8 mouse cellular contexts compared by ENCODE assay signal in genomic region chr2:157736854-157737850, GRCm38 (mm10). TPM values are rescaled to one million over a fixed set of nuclear protein-coding genes. Genes with fewer than 3 reads are reported as not detected.
DNase-seq lines count a peak whose midpoint lies in the region; ATAC-seq lines count a peak whose summit lies in the region.

Gene Ctnnbl1 (plus strand): TSS chr2:157737401.

- ATAC-seq in megakaryocyte progenitor cell, adult 5-6 weeks (replicated peaks; ENCODE audit: poor library complexity): peak; percentile 100

- DNase-seq in adipocyte (ENCODE audit: low spot score): peak; percentile 100
- peak; percentile 100 for DNase-seq in embryo, embryonic 10 days (ENCODE audit: low spot score)
- DNase-seq in gastrocnemius, postnatal 10 days: peak; percentile 99
- DNase-seq in induced T-regulatory cell, adult 2 months (ENCODE audit: low read depth): peak; percentile 100
- peak; percentile 98 to 100 for DNase-seq in left cerebral cortex, adult 9 months (ENCODE audit: low spot score in 2 of 2)
- DNase-seq in right cerebral cortex, postnatal 14 days: peak; percentile 100
- peak; percentile 99 for DNase-seq in urinary bladder, postnatal 36 days (ENCODE audit: low spot score in 2 of 2)

RNA-seq across cellular contexts. Expression of gene Ctnnbl1, which starts in this region (rescaled TPM):
- total RNA-seq in gastrocnemius, postnatal 10 days (2021): 10 to 100 TPM in 1 of 2 experiments, 1 to 10 TPM in 1; 9.7 to 12.8 TPM
- 22.5 and 26.0 TPM in 2 replicates for total RNA-seq in megakaryocyte progenitor cell, adult 5-6 weeks (2015)
- total RNA-seq in megakaryocyte progenitor cell, adult 5-6 weeks (2017): 44.0 and 52.0 TPM in 2 replicates

Comparison
In these comparisons a context has a peak if more than half of its experiments do, and no peak if none do; other contexts are left out.
1. Peak in every context shown above with its lines: DNase-seq and ATAC-seq.